Mouse (Mus musculus) neural tube, embryonic 15.5 days (tissue): ENCODE measurements around the gene Fcgrt. TPM values are rescaled to one million over a fixed set of nuclear protein-coding genes. Genes with fewer than 3 reads are reported as not detected.
A peak's percentile ranks its signal among the peaks of the same experiment; 100 is the strongest.

Experiments used
- ATAC-seq: fragments of 200-750 bp; cut with Nextera tagmentation; 2 replicates; pipeline ENCODE4 v1.8.0; 2017; ENCODE audit warnings: mild to moderate bottlenecking, moderate TSS enrichment, moderate library complexity; ENCODE audit not compliant: low FRiP score
- H3K27ac ChIP-seq: fragments of 300-500 bp; sonication (generic); replicated peaks from 2 replicates; pipeline ENCODE4 v1.5.1; 2015; ENCODE audit warnings: mild to moderate bottlenecking, inconsistent platforms
- H3K27me3 ChIP-seq: fragments of 300-500 bp; sonication (generic); replicated peaks from 2 replicates; pipeline ENCODE4 v1.6.1; 2015; ENCODE audit warnings: inconsistent platforms
- H3K36me3 ChIP-seq: fragments of 300-500 bp; sonication (generic); 2 replicates; pipeline ENCODE4 v1.6.1; 2015; ENCODE audit warnings: inconsistent platforms
- H3K4me1 ChIP-seq: fragments of 300-500 bp; sonication (generic); 2 replicates; pipeline ENCODE4 v1.6.1; 2015; ENCODE audit warnings: inconsistent platforms
- H3K4me2 ChIP-seq: fragments of 300-500 bp; sonication (generic); 2 replicates; pipeline ENCODE4 v1.6.1; 2015; ENCODE audit warnings: inconsistent platforms, mild to moderate bottlenecking, moderate library complexity
- H3K4me3 ChIP-seq: fragments of 300-500 bp; sonication (generic); replicated peaks from 2 replicates; pipeline ENCODE4 v1.5.1; 2015; ENCODE audit warnings: mild to moderate bottlenecking, inconsistent platforms
- H3K9ac ChIP-seq: fragments of 300-500 bp; sonication (generic); replicated peaks from 2 replicates; pipeline ENCODE4 v1.6.1; 2015; ENCODE audit warnings: mild to moderate bottlenecking, inconsistent platforms
- H3K9me3 ChIP-seq: fragments of 300-500 bp; sonication (generic); replicated peaks from 2 replicates; pipeline ENCODE4 v1.6.1; 2016; ENCODE audit warnings: inconsistent platforms
- WGBS: fragments of 180-500 bp; shearing (Covaris S2); methylation state at CpG from one replicate; pipeline ENCODE4 v1.1.7; 2015; ENCODE audit warnings: mixed read lengths; 5-methylcytosine and 5-hydroxymethylcytosine counted together
- polyA plus RNA-seq: library from polyadenylated mRNA; unstranded; fragments of >200 nt; fragmentation: Nextera tagmentation; extraction: Ambion mirVana; gene quantifications from 2 replicates; pipeline ENCODE4 v1.2.1, GENCODE M21; 2015

The Fcgrt gene
- polyA plus RNA-seq, 1 experiment from 2014 or later, result 33.8 TPM

DNA sequence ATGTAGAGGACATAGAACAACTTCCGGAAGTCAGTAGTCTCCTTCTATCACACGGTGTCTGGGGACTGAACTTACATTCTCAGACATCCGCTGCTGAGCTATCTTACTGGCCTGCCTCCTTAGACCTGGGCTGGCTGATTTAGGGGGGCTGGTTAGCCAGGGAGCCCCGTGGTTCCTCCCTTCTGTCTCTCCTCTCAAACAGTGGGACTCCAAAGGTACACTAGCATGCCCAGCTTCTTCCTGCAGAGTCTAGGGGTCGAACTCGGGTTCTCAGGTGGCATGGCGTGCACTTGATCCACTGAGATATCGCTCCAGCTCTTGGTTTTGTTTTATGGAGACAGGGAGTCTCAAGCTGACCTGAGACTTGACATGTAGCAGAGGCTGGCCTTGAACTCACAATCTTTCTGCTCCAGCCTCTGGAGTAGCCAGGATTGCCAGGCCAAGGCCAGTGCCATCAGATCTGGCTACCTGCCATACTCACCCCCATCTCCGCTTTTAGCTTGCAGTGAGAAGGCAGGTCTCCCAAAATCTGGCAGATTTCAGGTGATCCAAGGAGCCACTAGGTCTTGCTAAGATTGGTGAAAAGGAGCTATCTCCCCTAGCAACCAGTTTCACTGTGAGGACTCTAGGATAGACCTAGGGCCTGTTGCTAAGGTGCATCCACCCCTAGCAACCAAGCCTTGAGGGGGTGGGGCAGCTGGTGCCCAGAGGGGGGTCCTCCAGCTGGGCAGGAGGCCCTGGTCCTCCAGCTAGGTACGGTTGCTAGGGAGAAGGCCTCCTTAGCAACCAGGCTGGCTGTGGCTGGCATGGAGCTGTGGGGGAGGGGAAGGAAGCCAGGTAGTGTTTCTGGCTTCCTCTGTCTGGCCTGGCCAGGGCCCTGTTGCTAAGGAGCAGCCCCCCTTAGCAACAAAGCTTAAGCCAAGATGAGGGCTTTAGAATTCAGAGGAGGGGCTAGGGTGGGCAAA lies 44.8 kb downstream of the Fcgrt start:
- Histone ChIP-seq H3K27me3 (no peaks in the 10 kb centered on the region), H3K36me3 (no peaks in the 10 kb centered on the region), H3K9me3 (no peaks in the 10 kb centered on the region), H3K27ac (peak overlapping the region; percentile 75), H3K4me1 (peaks cover 36% of the 10 kb centered on the region), H3K4me3 (no peak overlapping the region), H3K4me2 (no peak overlapping the region), H3K9ac (no peak overlapping the region)
- ATAC-seq, result no peak
- WGBS, result 83% methylated on average over 10 of the region's 10 CpGs

DNA sequence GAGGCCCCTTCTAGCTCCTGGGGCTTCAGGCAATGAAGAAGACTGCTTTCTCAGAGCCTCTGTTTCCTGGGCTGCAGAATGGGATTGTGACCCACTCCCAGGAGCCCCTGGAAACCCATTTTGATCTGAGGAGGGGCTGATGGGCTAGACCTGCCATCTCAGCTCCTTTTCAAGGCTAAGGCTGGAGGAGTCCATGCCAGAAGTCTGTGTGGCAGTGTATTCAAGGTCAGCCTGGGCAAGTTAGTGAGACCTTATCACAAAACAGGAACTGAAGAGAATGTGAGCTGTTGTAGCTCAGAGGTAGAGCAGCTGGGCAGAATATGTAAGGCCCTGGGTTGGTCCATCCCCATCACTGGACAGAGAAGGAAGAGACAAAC lies 46.7 kb downstream of the Fcgrt start:
- Histone ChIP-seq H3K4me2 (no peak overlapping the region), H3K36me3 (no peaks in the 10 kb centered on the region), H3K27ac (no peak overlapping the region), H3K9me3 (no peaks in the 10 kb centered on the region), H3K4me1 (peaks cover 33% of the 10 kb centered on the region), H3K9ac (no peak overlapping the region), H3K27me3 (no peaks in the 10 kb centered on the region), H3K4me3 (no peak overlapping the region)
- ATAC-seq, result no peak

DNA sequence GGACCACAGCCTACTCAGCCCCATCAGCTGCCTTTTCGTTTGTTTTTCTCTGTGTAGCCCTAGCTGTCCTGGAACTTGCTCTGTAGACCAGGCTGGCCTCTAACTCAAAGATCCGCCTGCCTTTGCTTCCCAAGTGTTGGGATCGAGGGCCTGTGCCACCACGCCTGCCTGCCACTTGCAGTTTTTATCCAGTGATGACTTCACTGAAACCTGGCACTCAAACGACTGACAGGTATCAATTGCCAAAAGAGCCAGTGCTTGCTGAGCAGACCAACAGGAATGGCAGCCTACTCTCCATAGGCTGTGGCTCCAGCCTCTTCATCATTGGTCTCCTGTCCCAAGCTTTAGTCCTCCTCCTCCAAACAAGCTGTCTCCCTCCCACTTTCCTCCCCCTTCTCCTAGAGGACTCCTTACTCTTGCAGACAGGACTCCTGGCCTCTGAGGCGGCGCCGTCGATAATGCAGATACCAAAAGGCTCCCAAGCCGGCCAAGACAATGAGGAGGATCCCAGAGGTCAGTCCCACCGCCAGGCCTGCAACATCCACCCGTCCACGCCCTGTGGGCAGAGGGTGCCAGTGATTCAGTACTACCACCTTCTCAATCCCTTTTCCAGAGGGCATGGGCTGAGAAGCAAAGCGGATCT lies 47.2 kb downstream of the Fcgrt start:
- ATAC-seq, result no peak
- no peaks in the 10 kb centered on the region for H3K36me3 ChIP-seq
- H3K9me3 ChIP-seq, result no peaks in the 10 kb centered on the region
- H3K4me2 ChIP-seq, result no peak overlapping the region
- 71% methylated on average over 14 of the region's 14 CpGs for WGBS
- no peaks in the 10 kb centered on the region for H3K27me3 ChIP-seq
- H3K4me3 ChIP-seq, result no peak overlapping the region
- no peak overlapping the region for H3K27ac ChIP-seq
- no peak overlapping the region for H3K9ac ChIP-seq
- peaks cover 33% of the 10 kb centered on the region for H3K4me1 ChIP-seq

DNA sequence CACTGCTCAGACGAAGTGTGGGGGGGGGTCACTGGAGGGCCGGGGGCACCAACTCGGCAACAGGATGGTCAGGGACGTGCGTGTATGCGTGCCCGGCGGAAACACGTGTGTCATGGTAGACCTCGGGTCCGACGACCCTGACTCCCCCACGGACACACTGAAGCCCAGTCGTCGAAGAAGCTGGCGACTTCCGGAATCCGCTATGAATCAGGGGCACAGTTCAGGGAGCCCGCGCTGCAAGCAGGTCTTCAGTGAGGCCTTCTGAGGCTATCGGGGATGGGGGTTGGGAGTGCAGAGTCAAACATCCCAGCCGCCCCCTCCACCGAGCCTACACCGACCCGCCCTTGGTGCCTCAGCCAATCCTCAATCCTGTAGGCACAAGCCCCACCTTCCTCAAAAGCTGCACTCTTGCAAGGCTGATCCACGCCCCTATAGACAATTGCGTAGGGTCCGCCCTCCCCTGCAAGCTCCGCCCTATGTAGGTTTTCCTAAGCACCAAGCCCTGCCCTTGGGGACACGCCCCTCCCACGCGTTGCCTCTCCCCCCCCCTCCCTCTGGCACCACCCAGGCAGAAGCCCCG lies 49.6 kb downstream of the Fcgrt start:
- Histone ChIP-seq H3K9ac (peak overlapping the region; percentile 66), H3K9me3 (no peaks in the 10 kb centered on the region), H3K4me2 (peak overlapping the region; percentile 97), H3K27me3 (no peaks in the 10 kb centered on the region), H3K27ac (peak overlapping the region; percentile 99), H3K36me3 (peaks cover 13% of the 10 kb centered on the region), H3K4me3 (peak overlapping the region; percentile 81), H3K4me1 (peaks cover 41% of the 10 kb centered on the region)
- 0% methylated on average over 33 of the region's 33 CpGs for WGBS
- peak; percentile 90 for ATAC-seq

DNA sequence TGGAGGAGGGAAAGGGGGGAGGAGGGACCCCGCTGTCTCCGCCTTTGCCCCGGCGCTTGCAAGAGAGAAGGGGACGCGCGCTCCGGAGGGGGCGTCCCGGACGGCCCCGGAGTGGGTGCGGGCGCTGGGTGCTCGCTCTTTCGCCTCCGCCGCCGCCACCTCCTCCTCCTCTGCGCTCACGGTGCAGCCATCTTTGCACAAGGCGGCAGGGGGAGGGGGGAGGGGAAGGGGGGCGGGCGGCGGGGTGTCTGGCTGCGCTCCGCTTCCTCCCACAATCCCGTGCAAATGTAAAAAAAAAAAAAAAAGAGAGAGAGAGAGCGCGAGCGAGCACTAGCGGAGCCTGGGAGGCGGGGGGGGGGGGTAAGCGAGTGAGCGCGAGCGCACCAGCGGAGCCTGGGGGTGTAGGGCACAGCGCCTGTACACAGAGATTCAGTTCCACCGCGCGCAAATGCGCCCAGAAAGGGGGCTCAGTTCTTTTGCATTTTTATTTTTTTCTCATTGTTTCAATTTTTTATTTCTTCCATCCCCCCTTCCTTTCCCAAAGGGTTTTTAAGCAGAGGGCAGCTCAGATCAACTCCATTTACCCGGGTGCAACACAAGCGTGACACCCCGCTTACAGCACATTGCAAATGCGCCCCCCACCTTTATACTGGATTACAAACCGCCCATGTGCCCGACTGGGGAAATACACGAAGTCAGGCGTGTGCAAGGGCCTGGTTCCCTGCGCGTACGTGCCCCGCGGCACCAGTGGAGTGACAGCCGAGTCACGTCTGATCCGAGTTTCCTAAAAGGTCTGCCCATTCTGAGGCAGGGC lies 50.3 kb downstream of the Fcgrt start:
- Histone ChIP-seq H3K9me3 (no peaks in the 10 kb centered on the region), H3K9ac (peak overlapping the region; percentile 66), H3K4me2 (peak overlapping the region; percentile 97), H3K27ac (peak overlapping the region; percentile 99), H3K4me3 (peak overlapping the region; percentile 81), H3K27me3 (no peaks in the 10 kb centered on the region), H3K36me3 (peaks cover 20% of the 10 kb centered on the region), H3K4me1 (peaks cover 43% of the 10 kb centered on the region)
- WGBS, result 1% methylated on average over 42 of the region's 59 CpGs
- ATAC-seq, result peak; percentile 67

DNA sequence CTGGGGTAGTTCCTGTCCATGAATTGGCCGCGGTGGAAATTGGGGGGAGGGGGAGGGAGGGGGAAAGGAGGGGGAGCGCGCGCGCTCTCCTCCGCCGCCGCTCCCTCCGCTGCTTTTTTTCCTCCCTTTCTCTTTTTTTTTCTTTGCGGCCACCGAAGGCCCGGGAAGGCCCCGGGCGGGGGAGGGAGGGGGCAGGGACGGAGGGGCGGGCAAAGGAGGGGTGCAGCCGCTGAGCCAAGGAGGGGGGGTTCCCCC lies 50.9 kb downstream of the Fcgrt start, which contains the start of gene Prr12:
Prr12 (minus strand) TSS at position 20 of the 255 bp plus-strand sequence.
- Histone ChIP-seq H3K4me3 (peak within 1 kb of the TSS; percentile 81), H3K27me3 (no peaks in the 10 kb centered on the region), H3K4me1 (peaks cover 43% of the 10 kb centered on the region), H3K9ac (peak within 1 kb of the TSS; percentile 66), H3K27ac (peak within 1 kb of the TSS; percentile 99), H3K4me2 (peak within 1 kb of the TSS; percentile 97), H3K9me3 (no peaks in the 10 kb centered on the region), H3K36me3 (peaks cover 25% of the 10 kb centered on the region)
- no peak for ATAC-seq
- 0% methylated on average over 4 of the region's 18 CpGs for WGBS

DNA sequence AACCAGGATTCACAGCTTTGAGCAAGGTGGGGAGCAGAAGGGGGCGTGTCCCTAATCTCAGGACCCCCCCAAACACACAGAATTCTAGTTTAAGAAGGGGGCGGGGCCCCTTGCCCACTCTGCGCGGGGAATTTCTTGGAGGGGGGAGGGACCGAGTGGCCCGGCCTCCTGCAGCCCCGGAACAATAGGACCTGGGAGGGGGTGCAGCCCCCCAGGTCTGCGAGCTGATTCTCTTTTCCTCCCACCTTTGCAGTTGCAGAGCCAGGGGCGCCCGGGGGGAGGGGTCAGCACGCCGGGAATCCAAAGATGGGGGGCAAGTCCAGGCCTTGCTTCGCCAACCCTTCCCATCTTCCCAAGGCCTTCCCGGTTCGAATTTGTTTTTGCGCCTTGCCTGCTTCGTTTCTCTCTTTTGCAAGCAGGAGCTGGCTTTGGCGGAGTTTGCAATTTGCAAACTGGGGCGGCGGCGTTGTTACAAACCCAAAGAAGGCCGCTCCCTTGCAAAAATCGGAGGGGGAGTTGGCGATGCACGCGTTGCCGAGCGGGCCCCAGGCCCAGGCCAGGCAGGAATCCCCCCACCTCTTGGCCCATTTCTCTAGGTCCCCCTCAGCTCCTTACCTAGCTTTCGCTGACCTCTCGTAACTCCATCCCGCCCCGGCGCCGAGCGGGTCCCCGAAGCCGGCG lies 51.3 kb downstream of the Fcgrt start:
- Histone ChIP-seq H3K36me3 (peaks cover 30% of the 10 kb centered on the region), H3K27ac (peak overlapping the region; percentile 99), H3K4me1 (peaks cover 43% of the 10 kb centered on the region), H3K4me2 (peak overlapping the region; percentile 97), H3K27me3 (no peaks in the 10 kb centered on the region), H3K4me3 (peak overlapping the region; percentile 81), H3K9me3 (no peaks in the 10 kb centered on the region), H3K9ac (peak overlapping the region; percentile 66)
- WGBS, result under 1% methylated on average over 38 of the region's 38 CpGs
- no peak for ATAC-seq

DNA sequence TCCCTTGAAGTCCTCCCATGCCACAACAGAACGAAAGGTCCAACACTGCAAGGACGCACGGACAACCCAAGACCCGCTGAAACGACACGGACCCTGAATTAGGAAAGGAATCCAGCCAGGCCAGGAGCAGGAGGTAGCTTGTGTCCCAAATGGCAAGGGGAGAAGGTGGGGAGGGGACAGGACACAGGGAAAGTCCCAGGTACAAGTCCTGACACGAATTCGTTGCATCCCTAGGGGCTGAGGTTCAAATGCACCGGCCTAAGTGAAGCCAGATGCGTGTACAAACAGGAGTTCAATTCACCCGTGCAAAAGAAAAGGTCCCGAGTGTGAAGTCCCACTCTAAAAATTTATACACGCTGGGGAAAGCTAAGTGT lies 52.1 kb downstream of the Fcgrt start:
- Histone ChIP-seq H3K4me2 (peak overlapping the region; percentile 97), H3K36me3 (peaks cover 37% of the 10 kb centered on the region), H3K4me1 (peaks cover 43% of the 10 kb centered on the region), H3K9ac (peak overlapping the region; percentile 66), H3K27me3 (no peaks in the 10 kb centered on the region), H3K27ac (peak overlapping the region; percentile 99), H3K4me3 (peak overlapping the region; percentile 81), H3K9me3 (no peaks in the 10 kb centered on the region)
- 2% methylated on average over 13 of the region's 13 CpGs for WGBS
- ATAC-seq, result no peak

DNA sequence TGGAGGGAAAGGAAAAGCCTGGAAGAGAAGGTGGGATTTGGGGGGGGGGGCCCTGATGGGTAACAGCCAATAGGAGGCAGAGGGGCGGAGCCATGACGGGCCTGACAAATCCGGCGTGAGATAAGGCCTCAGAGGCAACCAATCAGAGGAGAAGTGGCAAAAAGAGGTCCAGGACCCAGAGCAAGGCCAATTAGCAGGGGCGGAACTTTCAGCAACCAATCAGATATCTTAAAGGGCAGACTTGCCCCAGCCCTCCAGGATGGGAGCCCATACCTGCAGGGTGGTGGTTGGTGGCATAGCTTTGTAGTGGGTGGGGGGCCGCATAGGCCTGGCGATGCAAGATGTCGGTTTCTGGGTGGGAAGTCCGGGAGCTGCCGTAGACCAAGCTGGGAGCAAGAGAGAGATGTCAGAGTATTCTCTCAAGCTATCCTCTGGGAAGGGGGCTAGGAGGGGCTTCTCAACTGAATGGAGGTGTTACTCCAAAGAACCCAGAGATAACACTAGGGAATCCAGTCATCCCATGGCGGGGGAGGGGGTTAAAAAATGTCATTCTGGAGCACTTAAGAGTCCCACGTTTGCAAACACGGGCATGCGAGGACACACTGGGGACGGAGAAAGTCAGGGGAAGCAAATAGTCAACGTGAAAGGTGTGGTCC lies 52.6 kb downstream of the Fcgrt start:
- H3K9me3 ChIP-seq, result no peaks in the 10 kb centered on the region
- no peaks in the 10 kb centered on the region for H3K27me3 ChIP-seq
- 4% methylated on average over 16 of the region's 16 CpGs for WGBS

DNA sequence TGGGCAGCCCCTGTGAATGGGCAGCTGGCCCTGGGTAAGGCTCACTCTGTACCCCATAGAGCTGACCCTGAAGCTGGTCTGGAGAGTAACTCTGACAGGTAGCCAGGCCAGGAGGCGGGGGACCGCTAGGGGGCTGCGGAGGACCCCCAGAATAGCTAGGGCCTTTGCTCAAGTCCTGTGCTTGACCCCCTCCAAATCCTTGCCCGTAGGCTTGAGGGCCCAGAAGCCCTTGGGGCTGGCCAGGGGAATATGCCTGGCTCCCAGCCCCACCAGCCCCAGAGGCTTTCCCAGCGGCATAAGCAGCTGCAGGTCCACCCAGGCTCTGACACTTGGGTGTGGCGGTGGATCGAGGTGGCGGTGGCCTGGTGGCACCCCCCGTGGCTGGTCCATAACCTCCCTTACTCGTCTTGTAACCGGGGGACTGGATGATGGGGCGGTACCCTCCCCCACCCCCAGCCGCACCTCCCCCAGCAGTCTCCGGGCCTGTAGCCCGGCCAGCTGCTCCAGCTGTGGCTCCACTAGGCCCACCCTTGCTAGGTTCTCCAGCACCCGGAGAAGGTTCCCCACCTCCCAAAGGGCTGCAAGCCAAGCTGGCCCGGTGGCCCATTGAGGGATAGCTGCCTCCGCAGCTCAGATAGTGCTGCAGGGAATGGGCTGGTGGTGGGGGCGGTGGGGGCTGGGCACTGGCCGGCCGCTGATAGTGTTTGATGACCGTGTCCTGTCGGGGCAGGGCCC lies 54.6 kb downstream of the Fcgrt start:
- Histone ChIP-seq H3K4me2 (no peak overlapping the region), H3K9me3 (no peaks in the 10 kb centered on the region), H3K4me1 (peaks cover 38% of the 10 kb centered on the region), H3K27me3 (no peaks in the 10 kb centered on the region), H3K36me3 (peaks cover 62% of the 10 kb centered on the region), H3K4me3 (no peak overlapping the region), H3K27ac (no peak overlapping the region), H3K9ac (no peak overlapping the region)
- ATAC-seq, result no peak
- 95% methylated on average over 23 of the region's 23 CpGs for WGBS

More for the DNA sequence above, 52.6 kb downstream of the Fcgrt start:
- peaks cover 42% of the 10 kb centered on the region for H3K36me3 ChIP-seq
- H3K4me1 ChIP-seq, result peaks cover 43% of the 10 kb centered on the region
- peak overlapping the region; percentile 99 for H3K27ac ChIP-seq
- H3K4me2 ChIP-seq, result peak overlapping the region; percentile 97
- peak overlapping the region; percentile 66 for H3K9ac ChIP-seq
- ATAC-seq, result peak; percentile 33
- peak overlapping the region; percentile 81 for H3K4me3 ChIP-seq
